Mouse (Mus musculus) 416B (cell line): ENCODE data around the gene Sorcs2.

Source experiments
- DNase-seq: peaks from one replicate; pipeline ENCODE4 v3.0.0; 2011; ENCODE audit warnings: low read depth

Gene Sorcs2

DNA sequence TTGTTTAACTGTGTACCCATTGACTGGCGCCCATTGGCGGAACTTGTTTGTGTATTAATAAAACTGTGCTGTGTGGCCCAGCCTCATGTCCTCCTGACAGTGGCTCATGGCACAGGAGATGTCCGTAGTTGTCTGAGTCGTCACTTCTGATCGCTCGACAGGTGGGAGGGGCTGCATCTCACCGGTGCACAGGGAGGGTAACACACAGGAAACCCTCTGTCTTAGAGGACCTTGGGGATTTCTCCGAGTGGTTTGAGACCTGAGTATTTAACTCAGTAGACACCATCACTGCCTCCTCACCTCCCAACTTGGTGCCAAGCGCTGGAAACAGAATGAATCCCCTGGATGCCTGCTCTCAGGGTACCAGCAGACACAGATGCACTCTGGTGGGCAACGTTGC lies 394.1 kb downstream of the Sorcs2 start:
- no peak for DNase-seq

DNA sequence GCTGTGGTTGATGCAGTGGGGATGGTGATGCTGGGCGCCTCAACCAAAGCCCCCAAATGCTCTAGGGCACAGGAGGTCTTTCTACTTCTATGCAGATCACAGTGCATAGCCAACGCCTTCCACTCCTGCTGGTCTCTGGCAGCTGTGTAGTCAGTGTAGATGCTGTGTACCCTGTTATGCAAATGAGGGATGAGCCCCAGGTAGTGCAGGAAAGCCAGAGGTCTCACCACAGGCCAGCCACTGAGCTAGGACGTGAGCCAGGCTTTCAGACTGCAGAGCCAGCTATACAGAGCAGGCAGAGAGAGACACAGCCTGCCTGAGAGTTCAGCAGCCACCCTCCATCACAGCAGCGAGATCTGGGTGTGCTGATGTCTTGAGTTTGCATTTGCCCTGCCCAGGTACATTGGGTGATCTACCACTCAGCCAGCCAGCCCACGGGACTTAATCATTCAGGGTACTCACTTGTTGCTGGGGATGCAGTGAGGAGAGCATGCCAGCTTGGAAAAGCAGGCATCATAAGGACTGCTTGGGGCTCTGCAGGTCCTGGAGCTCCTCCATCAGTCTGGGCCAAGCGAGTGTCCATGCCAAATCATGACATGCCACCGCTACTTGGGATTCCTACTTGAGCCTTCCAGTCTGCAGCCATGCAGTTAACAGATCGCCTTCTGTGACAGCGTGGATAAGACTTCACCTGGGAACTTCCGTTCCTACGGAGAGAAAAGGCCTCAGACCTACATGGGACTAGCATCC lies 407.8 kb downstream of the Sorcs2 start:
- no peak for DNase-seq

DNA sequence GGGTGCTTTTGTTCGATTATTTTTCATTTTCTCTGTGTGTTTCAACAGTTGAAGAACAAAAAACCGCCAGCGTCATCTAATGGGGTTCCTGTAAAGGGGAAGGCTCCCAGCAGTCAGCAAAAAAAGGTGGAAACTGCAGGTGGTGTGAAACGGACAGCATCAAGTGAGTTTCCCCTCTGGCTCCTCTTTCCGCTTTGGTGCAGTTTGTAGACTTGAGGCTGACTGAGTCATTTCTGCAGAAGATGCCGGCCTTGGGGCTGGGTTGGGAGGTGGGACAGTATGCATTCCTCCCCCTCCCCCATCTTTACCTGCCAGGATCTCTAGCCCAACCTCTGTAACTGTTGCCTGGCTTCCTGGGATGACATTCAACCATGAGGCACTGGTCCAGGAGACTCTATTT lies 408.4 kb downstream of the Sorcs2 start:
- no peak for DNase-seq

DNA sequence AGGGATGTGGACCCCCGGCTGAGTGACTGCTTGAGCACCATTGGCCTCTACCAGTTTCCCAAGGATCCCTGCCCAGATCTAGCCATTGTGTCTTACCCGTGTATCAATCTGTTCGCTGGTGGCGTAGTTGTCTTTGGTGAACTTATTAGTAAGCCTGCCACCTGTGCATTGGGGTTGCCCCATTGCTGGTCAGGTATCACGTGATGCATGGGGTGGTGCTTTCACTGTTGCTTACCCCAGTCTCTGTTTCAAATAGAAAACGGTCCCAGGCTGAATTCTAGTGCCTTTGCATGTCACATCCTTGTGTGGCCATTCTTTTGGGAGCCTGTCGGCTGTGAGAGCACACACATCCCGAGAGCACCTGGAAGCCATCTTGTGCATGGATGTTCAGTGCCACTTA lies 409.9 kb downstream of the Sorcs2 start:
- DNase-seq: no peak

DNA sequence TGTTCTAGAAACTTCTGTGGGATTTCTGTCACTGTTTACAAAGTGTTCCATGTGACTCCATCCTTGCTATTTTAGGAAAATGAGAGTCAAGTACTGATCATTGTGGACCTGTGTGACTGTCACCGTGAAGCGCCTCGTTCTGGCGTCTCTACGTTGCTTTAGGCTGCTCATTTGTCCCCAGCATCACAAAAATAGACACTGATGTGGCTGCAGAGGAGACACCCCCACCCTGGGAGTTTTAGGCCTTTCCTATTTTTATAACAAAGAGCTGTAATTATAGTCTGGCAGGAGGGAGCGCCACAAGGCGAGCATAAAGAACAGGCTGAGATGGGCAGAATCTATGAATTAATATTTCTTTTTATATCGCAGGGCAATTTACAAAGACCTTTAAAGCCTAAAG lies 412.3 kb downstream of the Sorcs2 start:
- DNase-seq: no peak

DNA sequence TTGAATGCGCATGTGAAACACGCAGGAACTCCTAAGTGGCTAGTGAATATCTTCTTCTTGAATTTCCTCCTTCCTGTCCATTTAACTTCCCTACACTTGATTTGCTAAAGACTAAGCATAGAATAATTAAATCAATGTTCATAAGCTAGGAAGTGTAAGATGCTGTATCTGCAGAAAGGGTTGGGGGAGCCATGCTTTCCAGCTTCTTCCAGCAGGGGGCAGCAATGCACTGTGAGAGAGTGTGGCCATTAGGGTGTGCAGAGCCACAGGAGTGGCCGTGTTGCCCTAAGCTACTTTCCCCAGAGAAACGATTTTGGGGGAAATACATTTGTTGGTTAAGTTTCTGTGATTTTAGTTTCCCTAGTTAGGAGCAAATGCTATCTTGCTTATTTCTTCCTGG lies 416.0 kb downstream of the Sorcs2 start:
- peak; percentile 53 for DNase-seq

DNA sequence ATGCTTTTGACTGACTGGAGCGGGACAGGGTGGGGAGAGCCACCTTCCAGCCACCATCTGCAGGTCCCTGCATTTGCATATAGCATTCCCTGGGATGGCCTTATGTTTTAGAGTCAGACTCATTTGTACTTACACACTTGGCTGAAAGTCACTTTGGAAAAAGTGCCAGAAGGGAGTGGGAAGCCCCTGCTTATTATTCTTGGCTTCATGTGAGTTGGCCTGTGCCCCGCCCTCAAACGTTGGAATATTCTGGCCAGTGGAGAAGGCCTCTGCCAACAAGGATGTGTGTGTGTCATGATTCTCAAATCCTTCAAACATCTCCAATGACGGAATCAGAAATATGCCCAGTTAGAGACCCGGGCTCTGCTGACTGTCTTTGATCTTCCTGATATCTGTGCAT lies 416.6 kb downstream of the Sorcs2 start:
- no peak for DNase-seq

DNA sequence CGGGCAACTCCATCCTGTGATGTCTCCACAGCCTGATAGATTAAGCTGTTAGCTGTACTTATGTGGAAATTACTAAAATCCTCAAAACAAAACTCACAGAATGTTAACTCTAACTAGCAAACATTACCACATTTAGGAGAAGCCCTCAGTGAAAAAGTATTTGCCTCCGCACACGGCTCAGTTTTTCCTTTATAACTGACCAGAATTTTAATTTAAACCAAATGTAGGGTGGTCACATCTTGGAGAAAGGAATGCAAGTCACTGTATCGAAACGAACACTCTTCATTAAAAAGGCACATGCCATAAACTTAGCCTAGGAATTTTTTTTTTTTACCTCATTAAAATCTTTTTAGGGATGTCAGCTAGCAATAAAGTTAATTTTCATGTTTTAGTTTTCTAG lies 417.4 kb downstream of the Sorcs2 start:
- no peak for DNase-seq

DNA sequence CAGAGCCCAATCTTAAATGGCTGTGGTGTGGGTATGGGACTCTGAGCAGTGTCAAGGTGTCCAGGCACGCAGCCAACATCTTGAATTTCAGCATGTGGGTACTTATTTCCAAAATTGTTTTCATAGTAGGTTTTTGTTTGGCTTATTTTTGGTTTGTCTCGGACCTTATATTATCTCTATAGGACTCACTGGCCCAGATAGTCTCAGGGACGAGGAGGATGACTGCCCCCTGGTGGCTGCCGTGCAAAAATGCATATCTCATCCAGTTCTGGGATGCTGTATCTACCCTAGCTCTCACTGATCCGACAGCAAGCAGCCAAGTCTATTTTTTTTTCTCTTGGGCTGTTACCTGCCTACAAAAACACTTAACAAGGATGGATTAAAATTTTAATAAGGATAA lies 422.3 kb downstream of the Sorcs2 start:
- DNase-seq: peak; percentile 53

DNA sequence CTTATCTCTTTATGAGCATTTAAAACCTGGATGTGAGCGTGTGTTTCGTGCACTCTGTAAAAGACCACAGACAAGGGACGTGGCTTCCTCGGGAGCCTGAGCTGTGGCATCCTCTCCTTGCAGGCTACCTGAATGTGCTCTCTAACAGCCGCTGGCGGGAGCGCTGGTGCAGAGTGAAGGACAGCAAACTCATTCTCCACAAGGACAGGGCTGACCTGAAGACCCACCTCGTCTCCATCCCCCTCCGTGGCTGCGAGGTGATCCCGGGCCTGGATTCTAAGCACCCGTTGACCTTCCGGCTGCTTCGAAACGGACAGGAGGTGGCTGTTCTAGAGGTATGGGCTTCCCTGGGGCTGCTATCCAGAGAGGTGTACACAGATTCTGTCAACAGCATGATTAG lies 423.7 kb downstream of the Sorcs2 start:
- no peak for DNase-seq

DNA sequence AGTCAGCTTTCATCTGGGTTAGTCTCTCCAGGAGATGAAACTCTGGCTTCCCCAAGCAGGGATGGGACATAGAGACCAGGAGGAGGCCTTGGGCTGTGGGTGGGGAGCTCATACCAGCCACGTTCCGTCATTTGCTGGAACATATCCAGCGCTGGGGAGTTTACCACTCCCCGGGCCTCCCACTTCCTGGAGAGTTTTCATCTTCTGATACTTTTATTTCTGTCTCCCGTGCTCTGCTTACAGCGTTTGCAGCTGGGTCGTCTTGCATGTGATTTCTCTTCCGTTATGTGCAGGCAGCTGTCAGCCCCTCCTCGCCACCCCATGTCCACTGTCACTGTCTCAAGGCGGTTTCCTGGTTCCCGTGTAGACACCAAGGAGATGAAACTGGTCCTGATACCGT lies 424.1 kb downstream of the Sorcs2 start:
- DNase-seq: peak; percentile 9

DNA sequence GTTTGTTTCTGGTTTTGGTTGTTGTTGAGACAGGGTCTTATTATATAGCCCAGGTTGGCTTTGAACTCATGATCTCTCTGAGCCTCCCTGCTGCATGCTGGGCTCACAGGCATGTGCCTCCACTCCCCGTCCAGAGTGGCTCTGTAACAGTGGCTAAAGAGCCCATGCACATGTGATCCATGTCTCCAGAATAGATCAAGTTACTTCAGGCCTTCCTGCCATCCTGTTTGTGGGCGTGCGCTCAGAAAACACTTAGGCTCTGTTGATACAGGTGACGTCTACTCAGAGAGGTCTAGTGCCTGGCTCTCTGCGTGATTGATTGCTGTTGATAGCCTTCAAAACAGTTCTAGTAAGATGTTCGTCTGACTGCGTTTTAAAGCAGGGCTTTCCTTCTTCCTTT lies 425.2 kb downstream of the Sorcs2 start:
- DNase-seq: no peak

DNA sequence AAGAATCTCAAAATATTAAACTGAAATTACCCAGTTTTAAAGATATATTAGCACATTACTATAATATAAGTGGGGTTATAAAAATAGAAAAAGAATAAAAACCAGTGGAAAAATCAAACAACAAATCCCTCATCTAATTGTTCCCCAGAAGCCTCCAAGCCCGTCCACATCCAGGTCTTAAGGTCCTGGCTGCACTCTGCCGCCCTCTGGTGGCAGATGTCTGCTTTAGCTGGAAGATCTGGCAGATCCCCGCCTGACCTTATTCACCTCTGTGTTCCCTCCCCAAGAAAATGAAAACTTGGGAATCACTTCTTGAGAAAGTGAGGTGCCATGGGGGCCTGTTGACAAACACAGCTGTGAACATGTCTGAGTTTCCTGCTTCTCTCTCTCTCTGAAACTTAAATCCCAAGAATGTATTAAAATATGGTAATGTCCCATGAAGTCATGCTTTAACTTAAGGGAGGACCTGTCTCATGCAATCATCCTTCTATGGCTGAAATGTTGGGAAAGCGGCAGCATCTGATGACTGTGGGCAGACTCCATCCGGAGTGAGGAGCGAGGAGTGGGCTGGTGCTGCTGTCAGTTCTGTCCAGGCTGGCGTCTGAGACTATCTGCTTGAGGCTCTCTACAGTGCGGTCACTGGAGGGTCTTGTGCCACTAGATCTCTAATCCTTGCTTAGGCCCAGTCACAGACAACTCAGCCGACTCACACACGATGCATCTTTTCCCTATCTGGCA lies 425.9 kb downstream of the Sorcs2 start:
- peak; percentile 69 for DNase-seq

DNA sequence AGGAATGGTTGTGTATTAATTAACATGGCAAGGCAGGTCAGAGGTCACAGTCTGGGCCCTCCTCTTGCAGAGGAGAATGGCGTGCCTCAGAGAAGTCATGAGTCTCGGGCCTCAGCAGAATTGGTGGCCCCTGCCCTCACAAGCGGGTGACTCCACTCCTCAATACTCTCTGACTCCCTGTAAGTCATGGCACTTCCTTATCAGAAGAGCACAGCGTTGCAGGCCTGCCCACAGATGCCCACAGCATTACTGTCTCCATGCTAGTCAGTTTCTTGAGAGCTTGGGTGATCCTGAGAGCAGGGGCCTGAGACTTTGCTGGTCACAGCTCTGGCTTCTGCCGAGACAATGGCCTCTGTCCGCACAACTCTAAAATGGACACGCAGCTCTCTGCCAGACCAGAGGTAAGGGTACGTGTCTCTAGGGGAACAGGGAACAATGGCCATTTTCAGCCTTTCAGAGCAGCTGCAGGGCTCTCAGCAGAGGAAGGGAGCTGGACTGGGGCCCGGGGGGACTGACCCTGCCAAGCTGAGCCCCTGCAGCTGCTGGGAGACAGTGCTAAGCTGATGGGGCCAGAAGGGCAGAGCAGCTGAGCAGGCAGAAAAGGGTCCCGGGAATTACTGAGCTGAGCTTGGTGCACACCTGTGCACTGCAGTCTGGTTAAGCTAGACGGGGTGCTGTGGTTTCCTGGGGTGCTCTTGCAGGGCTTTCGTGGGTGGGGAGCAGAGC lies 427.4 kb downstream of the Sorcs2 start:
- DNase-seq: no peak

DNA sequence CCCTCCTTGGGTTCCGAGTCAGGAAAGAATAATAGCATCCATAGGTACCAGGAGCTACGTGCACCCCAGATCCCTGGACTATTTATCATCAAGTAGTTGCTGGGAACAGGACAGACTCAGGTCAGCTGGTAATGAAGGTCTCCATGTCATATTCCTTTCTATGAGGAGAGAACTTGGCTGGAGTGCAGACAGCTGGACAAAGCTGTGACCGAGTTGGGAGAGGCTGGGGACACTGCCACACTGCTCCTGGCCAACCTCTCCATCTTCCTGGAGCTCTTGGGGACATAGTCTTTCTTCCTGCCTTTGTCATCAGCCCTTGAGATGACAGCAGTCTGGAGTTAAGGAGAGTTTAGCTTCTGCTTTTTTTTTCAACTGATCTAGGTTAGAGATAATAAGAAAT lies 428.1 kb downstream of the Sorcs2 start:
- no peak for DNase-seq
